Mouse (Mus musculus): ENCODE measurements at regions not wholly inside any gene's neighbourhood (a gene's known extent, or its start where the extent isn't known, plus 50 kb on each side); places are given as distances from the start of the nearest gene placed in this dataset.

GRCm38 (mm10) chr6:11796361-11796760 lies 110.9 kb downstream of the Ndufa4 start:
- TF ChIP-seq TAL1 (conservative IDR thresholded peaks at IDR 0.05; ENCODE audit: low read depth, low read length) (no peak), GATA1 (IDR thresholded peaks at IDR 0.05; ENCODE audit: borderline replicate concordance, low read length) (no peak), CTCF (IDR thresholded peaks at IDR 0.05; ENCODE audit: low read depth, low read length) (no peak), GATA2 (IDR thresholded peaks at IDR 0.05; ENCODE audit: borderline replicate concordance, low read depth, low read length) (no peak), POLR2AphosphoS5 (IDR thresholded peaks at IDR 0.05; ENCODE audit: insufficient replicate concordance, low read depth, low read length) (no peak)
- ATAC-seq (ENCODE audit: extremely low read depth, insufficient number of reproducible peaks, low FRiP score, poor library complexity, severe bottlenecking) (no peak), DNase-seq (ENCODE audit: low spot score) (no peak)
- H3K4me1 ChIP-seq (ENCODE audit: insufficient read depth, low read depth, low read length) = peaks cover 6% of the 10 kb centered on the region
- H3K4me3 ChIP-seq (ENCODE audit: low read depth, low read length) = no peak overlapping the region
- no peaks in the 10 kb centered on the region for H3K9me3 ChIP-seq (replicated peaks)
- H3K27me3 ChIP-seq (ENCODE audit: insufficient read depth, low read length) = no peaks in the 10 kb centered on the region
- no peaks in the 10 kb centered on the region for H3K36me3 ChIP-seq (replicated peaks)

GRCm38 (mm10) chr6:11793366-11793765 lies 113.9 kb downstream of the Ndufa4 start:
- DNase-seq (ENCODE audit: low spot score) (peak; percentile 3), ATAC-seq (ENCODE audit: extremely low read depth, insufficient number of reproducible peaks, low FRiP score, poor library complexity, severe bottlenecking) (peak; percentile 70)
- no peaks in the 10 kb centered on the region for H3K27me3 ChIP-seq (ENCODE audit: insufficient read depth, low read length)
- H3K36me3 ChIP-seq (replicated peaks) = no peaks in the 10 kb centered on the region
- no peak overlapping the region for H3K4me3 ChIP-seq (ENCODE audit: low read depth, low read length)
- TF ChIP-seq TAL1 (conservative IDR thresholded peaks at IDR 0.05; ENCODE audit: low read depth, low read length) (no peak), GATA1 (IDR thresholded peaks at IDR 0.05; ENCODE audit: borderline replicate concordance, low read length) (no peak), GATA2 (IDR thresholded peaks at IDR 0.05; ENCODE audit: borderline replicate concordance, low read depth, low read length) (no peak), CTCF (IDR thresholded peaks at IDR 0.05; ENCODE audit: low read depth, low read length) (peak; percentile 71)
- no peaks in the 10 kb centered on the region for H3K9me3 ChIP-seq (replicated peaks)
- H3K4me1 ChIP-seq (ENCODE audit: insufficient read depth, low read depth, low read length) = peaks cover 6% of the 10 kb centered on the region

- no peak for ATAC-seq (ENCODE audit: extremely low read depth, insufficient number of reproducible peaks, low FRiP score, poor library complexity, severe bottlenecking)
- H3K36me3 ChIP-seq (replicated peaks) = no peaks in the 10 kb centered on the region
- no peaks in the 10 kb centered on the region for H3K27me3 ChIP-seq (ENCODE audit: insufficient read depth, low read length)
- no peak for DNase-seq (ENCODE audit: low spot score)
- peaks cover 6% of the 10 kb centered on the region for H3K4me1 ChIP-seq (ENCODE audit: insufficient read depth, low read depth, low read length)
- H3K9me3 ChIP-seq (replicated peaks) = no peaks in the 10 kb centered on the region
- TF ChIP-seq POLR2AphosphoS5 (IDR thresholded peaks at IDR 0.05; ENCODE audit: insufficient replicate concordance, low read depth, low read length) = no peak
- TF ChIP-seq GATA2 (IDR thresholded peaks at IDR 0.05; ENCODE audit: borderline replicate concordance, low read depth, low read length) = no peak
- TF ChIP-seq TAL1 (conservative IDR thresholded peaks at IDR 0.05; ENCODE audit: low read depth, low read length) = no peak
- no peak for TF ChIP-seq GATA1 (IDR thresholded peaks at IDR 0.05; ENCODE audit: borderline replicate concordance, low read length)
- no peak for TF ChIP-seq CTCF (IDR thresholded peaks at IDR 0.05; ENCODE audit: low read depth, low read length)
- H3K4me3 ChIP-seq (ENCODE audit: low read depth, low read length) = no peak overlapping the region
These were observed 115.1 kb downstream of the Ndufa4 start for GRCm38 (mm10) chr6:11792186-11792585.

- H3K9me3 ChIP-seq (replicated peaks) = no peaks in the 10 kb centered on the region
- DNase-seq (ENCODE audit: low spot score) = no peak
- TF ChIP-seq GATA2 (IDR thresholded peaks at IDR 0.05; ENCODE audit: borderline replicate concordance, low read depth, low read length) (no peak), GATA1 (IDR thresholded peaks at IDR 0.05; ENCODE audit: borderline replicate concordance, low read length) (no peak), CTCF (IDR thresholded peaks at IDR 0.05; ENCODE audit: low read depth, low read length) (no peak), TAL1 (conservative IDR thresholded peaks at IDR 0.05; ENCODE audit: low read depth, low read length) (no peak), POLR2AphosphoS5 (IDR thresholded peaks at IDR 0.05; ENCODE audit: insufficient replicate concordance, low read depth, low read length) (no peak)
- H3K27me3 ChIP-seq (ENCODE audit: insufficient read depth, low read length) = no peaks in the 10 kb centered on the region
- ATAC-seq (ENCODE audit: extremely low read depth, insufficient number of reproducible peaks, low FRiP score, poor library complexity, severe bottlenecking) = no peak
- H3K4me1 ChIP-seq (ENCODE audit: insufficient read depth, low read depth, low read length) = peaks cover 6% of the 10 kb centered on the region
- H3K4me3 ChIP-seq (ENCODE audit: low read depth, low read length) = no peak overlapping the region
- H3K36me3 ChIP-seq (replicated peaks) = no peaks in the 10 kb centered on the region
These were observed 116.2 kb downstream of the Ndufa4 start for GRCm38 (mm10) chr6:11791056-11791455.

GRCm38 (mm10) chr6:11773992-11774391 lies 133.3 kb downstream of the Ndufa4 start:
- Histone ChIP-seq H3K27me3 (ENCODE audit: insufficient read depth, low read length) (peaks cover 3% of the 10 kb centered on the region; the same call in 1 of the 2 replicates), H3K36me3 (replicated peaks) (no peaks in the 10 kb centered on the region), H3K4me1 (ENCODE audit: insufficient read depth, low read depth, low read length) (no peaks in the 10 kb centered on the region), H3K4me3 (ENCODE audit: low read depth, low read length) (no peak overlapping the region), H3K9me3 (replicated peaks) (no peaks in the 10 kb centered on the region)
- DNase-seq (ENCODE audit: low spot score) = no peak
- no peak for TF ChIP-seq CTCF (IDR thresholded peaks at IDR 0.05; ENCODE audit: low read depth, low read length)
- TF ChIP-seq POLR2AphosphoS5 (IDR thresholded peaks at IDR 0.05; ENCODE audit: insufficient replicate concordance, low read depth, low read length) = no peak
- no peak for TF ChIP-seq GATA1 (IDR thresholded peaks at IDR 0.05; ENCODE audit: borderline replicate concordance, low read length)
- TF ChIP-seq GATA2 (IDR thresholded peaks at IDR 0.05; ENCODE audit: borderline replicate concordance, low read depth, low read length) = no peak
- TF ChIP-seq TAL1 (conservative IDR thresholded peaks at IDR 0.05; ENCODE audit: low read depth, low read length) = no peak
- no peak for ATAC-seq (ENCODE audit: extremely low read depth, insufficient number of reproducible peaks, low FRiP score, poor library complexity, severe bottlenecking)

GRCm38 (mm10) chr6:11762912-11763311 lies 144.4 kb downstream of the Ndufa4 start:
- no peak for ATAC-seq (ENCODE audit: extremely low read depth, insufficient number of reproducible peaks, low FRiP score, poor library complexity, severe bottlenecking)
- H3K4me3 ChIP-seq (ENCODE audit: low read depth, low read length) = no peak overlapping the region
- no peak for TF ChIP-seq TAL1 (conservative IDR thresholded peaks at IDR 0.05; ENCODE audit: low read depth, low read length)
- TF ChIP-seq GATA2 (IDR thresholded peaks at IDR 0.05; ENCODE audit: borderline replicate concordance, low read depth, low read length) = no peak
- no peak for TF ChIP-seq GATA1 (IDR thresholded peaks at IDR 0.05; ENCODE audit: borderline replicate concordance, low read length)
- TF ChIP-seq POLR2AphosphoS5 (IDR thresholded peaks at IDR 0.05; ENCODE audit: insufficient replicate concordance, low read depth, low read length) = no peak
- no peak for TF ChIP-seq CTCF (IDR thresholded peaks at IDR 0.05; ENCODE audit: low read depth, low read length)
- no peaks in the 10 kb centered on the region; the same call in 1 of the 2 replicates for H3K27me3 ChIP-seq (ENCODE audit: insufficient read depth, low read length)
- H3K9me3 ChIP-seq (replicated peaks) = no peaks in the 10 kb centered on the region
- DNase-seq (ENCODE audit: low spot score) = no peak
- H3K36me3 ChIP-seq (replicated peaks) = no peaks in the 10 kb centered on the region
- no peaks in the 10 kb centered on the region for H3K4me1 ChIP-seq (ENCODE audit: insufficient read depth, low read depth, low read length)

All from G1E (cell line).